Mouse (Mus musculus) heart, postnatal 25 days (tissue): ENCODE measurements around the gene Vmn1r8. TPM values are rescaled to one million over a fixed set of nuclear protein-coding genes. Genes with fewer than 3 reads are reported as not detected.
"Not testable (repeated sequence)": the region's sequence is repeated elsewhere in the genome, so short reads cannot be mapped to it uniquely, and the experiment has no call there.

ENCODE experiments used
- DNase-seq: peaks from one replicate; pipeline ENCODE4 v3.0.0; 2022; ENCODE audit warnings: low spot score
- intact Hi-C: fragments of 180-260 bp; cut with DNase I; formaldehyde crosslinking; loops from one replicate; pipeline ENCODE4 v1.15.1; 2025
- total RNA-seq, 2 experiments: library from RNA; stranded (reverse); gene quantifications; 2 replicates each; pipeline ENCODE4 v1.2.3; 2021

Gene Vmn1r8
- not detected for total RNA-seq

DNA sequence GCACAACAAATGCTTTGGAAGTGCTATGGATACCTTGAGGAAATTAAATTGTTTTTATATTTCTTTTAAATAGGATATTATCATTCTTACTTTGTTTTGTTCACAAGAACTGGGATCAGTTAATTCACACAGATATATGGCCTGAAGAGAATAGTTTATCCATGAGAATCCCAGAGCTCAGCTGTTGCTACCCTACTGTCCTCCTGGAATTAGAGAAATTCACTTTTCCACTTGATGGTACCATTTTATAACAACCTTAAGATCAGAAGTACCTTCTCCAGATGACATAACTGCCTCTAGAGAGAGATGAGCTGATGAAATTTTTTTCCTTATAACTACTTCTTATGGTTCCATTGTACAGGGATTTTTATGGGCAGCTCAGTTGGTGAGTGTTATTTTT lies at the start of gene Vmn1r8:
Gene Vmn1r8 (plus strand): TSS at position 301 of the 400 bp plus-strand sequence.
- DNase-seq = no peak
- intact Hi-C loops = no loop called here

- no peak for DNase-seq
- intact Hi-C loops = no loop called here
Measured at GRCm38 (mm10) chr6:56996943-56997342, 35.1 kb upstream of the Vmn1r8 start, which contains the start of gene Vmn1r6. Gene Vmn1r6 (plus strand): TSS chr6:56997243.

DNA sequence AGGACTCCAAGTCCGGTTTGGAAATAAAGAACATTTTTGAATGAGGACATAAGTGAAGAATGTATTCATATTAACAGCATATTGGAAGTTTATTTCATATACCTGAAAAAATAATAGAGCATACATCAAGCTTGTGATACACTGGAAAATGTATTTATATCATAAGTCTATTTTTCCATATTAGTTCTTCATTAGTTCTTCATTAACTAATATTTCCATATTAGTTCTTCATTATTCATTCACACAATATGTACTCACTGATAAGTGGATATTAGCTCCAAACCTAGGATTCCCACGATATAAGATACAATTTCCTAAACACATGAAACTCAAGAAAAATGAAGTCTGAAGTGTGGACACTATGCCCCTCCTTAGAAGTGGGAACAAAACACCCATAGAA lies 6.9 kb upstream of the Vmn1r8 start, which contains the start of gene Vmn1r7:
Gene Vmn1r7 (minus strand): TSS at position 101 of the 400 bp plus-strand sequence.
- intact Hi-C loops, DNase-seq: not testable (repeated sequence)

DNA sequence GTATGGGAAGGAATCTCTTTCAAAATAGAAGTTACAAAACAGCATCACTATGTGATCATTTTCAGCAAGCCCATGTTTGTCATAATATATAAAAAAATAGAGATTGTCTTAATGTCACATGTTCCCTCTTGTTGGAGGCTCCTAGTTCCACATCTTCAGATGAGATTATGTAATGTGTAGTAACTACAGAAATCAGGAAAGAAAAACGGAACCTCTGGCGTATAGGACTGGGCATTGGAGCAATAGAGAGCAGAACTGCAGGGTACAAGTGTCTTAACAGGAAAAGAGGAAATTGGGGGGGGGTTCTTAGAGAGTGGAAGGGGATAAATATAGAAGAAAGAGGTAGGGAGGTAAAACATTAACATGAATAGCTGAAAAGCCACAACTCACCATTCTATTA lies 2.6 kb downstream of the Vmn1r8 start:
- DNase-seq = no peak
- intact Hi-C loops = no loop called here

- DNase-seq = no peak
Measured at GRCm38 (mm10) chr6:57063730-57064129, 31.6 kb downstream of the Vmn1r8 start.

GRCm38 (mm10) chr6:57066487-57066886 lies 34.4 kb downstream of the Vmn1r8 start, which contains the start of gene Vmn1r9:
Gene Vmn1r9 (plus strand): TSS chr6:57066787.
- intact Hi-C loops = loop anchor here (10.0 kb wide), 1 partner anchor 252 kb away; no protein-coding TSS in a partner anchor

More at GRCm38 (mm10) chr6:57063730-57064129, 31.6 kb downstream of the Vmn1r8 start:
- intact Hi-C loops = loop anchor here (10.0 kb wide), 1 partner anchor 249 kb away; no protein-coding TSS in a partner anchor

More at GRCm38 (mm10) chr6:57066487-57066886, 34.4 kb downstream of the Vmn1r8 start, which contains the start of gene Vmn1r9:
- DNase-seq = no peak

Other genes with a start within 250 kb of the Vmn1r8 start
- gene Kbtbd2, start 234.5 kb upstream of the Vmn1r8 start, total RNA-seq = 10 to 100 TPM; 30.1 to 30.7 TPM
- gene Fkbp9, start 200.2 kb upstream of the Vmn1r8 start, total RNA-seq = 10 to 100 TPM; 77.3 to 84.5 TPM
- 10 to 100 TPM; 67.5 to 75.9 TPM for gene Nt5c3, start 108.4 kb upstream of the Vmn1r8 start, total RNA-seq
- gene Vmn1r4, start 108.3 kb upstream of the Vmn1r8 start, total RNA-seq = under 1 TPM in 1 of 2 experiments, not detected in 1; 0.21 TPM
- not detected for gene Vmn1r5, start 62.0 kb upstream of the Vmn1r8 start, total RNA-seq
- not detected for gene Vmn1r6, start 35.0 kb upstream of the Vmn1r8 start, total RNA-seq
- gene Vmn1r7, start 7.0 kb upstream of the Vmn1r8 start, total RNA-seq = not detected
- gene Vmn1r9, start 34.5 kb downstream of the Vmn1r8 start, total RNA-seq = not detected
- gene Vmn1r10, start 77.2 kb downstream of the Vmn1r8 start, total RNA-seq = not detected
- not detected for gene Vmn1r11, start 101.2 kb downstream of the Vmn1r8 start, total RNA-seq
- not detected for gene Vmn1r12, start 124.6 kb downstream of the Vmn1r8 start, total RNA-seq
- gene Vmn1r13, start 171.0 kb downstream of the Vmn1r8 start, total RNA-seq = not detected
- not detected for gene Vmn1r14, start 199.4 kb downstream of the Vmn1r8 start, total RNA-seq
- gene Vmn1r15, start 225.7 kb downstream of the Vmn1r8 start, total RNA-seq = not detected